16 mouse cellular contexts compared by ENCODE assay signal in genomic region chrX:142427111-142427510, GRCm38 (mm10). TPM values are rescaled to one million over a fixed set of nuclear protein-coding genes. Genes with fewer than 3 reads are reported as not detected.
DNase-seq lines count a peak whose midpoint lies in the region; ATAC-seq and TF ChIP-seq lines count a peak whose summit lies in the region.
"Had no signal": no experiment of that assay in that cellular context is flagged by ENCODE, and none has a peak within 500 bp of the region (broad histone marks: within the 10 kb centered on the region; RNA-seq: fewer than 3 reads in every experiment).

No protein-coding gene starts in this region.

- H3K27ac ChIP-seq in kidney, adult 2 months (ENCODE audit: insufficient read depth, low read depth, low read length), result no peak overlapping the region
- no peak overlapping the region for H3K27ac ChIP-seq in lung, embryonic 14.5 days (ENCODE audit: low read depth)
- H3K27ac ChIP-seq: embryonic facial prominence, embryonic 15.5 days; forebrain, embryonic 10.5 days; hindbrain, embryonic 12.5 days had no signal

- DNase-seq in kidney, adult 2 months, result peak; percentile 4
- DNase-seq in kidney, adult 11 months, result no peak
- peak; percentile 57 for DNase-seq in lung, embryonic 14.5 days
- DNase-seq in lung, postnatal 14 days, result no peak
- peak; percentile 0 for DNase-seq in brain, embryonic 14.5 days (ENCODE audit: low read depth)
- DNase-seq in layer of hippocampus, postnatal 10 days (ENCODE audit: low spot score in 2 of 2), result no peak
- no peak for DNase-seq in left cerebral cortex, adult 11 months (ENCODE audit: low spot score)
- DNase-seq: adrenal gland, postnatal 10 days; cerebellum, adult 11-12 months; cerebellum, postnatal 25 days; lung, postnatal 10 days had no signal

- no peak; the same call in 1 of the 2 replicates for ATAC-seq in lung, embryonic 14.5 days (ENCODE audit: insufficient read depth)
- ATAC-seq in megakaryocyte progenitor cell, adult 5-6 weeks (replicated peaks; ENCODE audit: poor library complexity), result peak; percentile 66
- ATAC-seq: midbrain, embryonic 16.5 days had no signal

- H3K9me3 ChIP-seq in lung, embryonic 14.5 days (ENCODE audit: low read depth, low read length), result no peaks in the 10 kb centered on the region
- H3K9me3 ChIP-seq: embryonic facial prominence, embryonic 15.5 days; forebrain, embryonic 10.5 days; hindbrain, embryonic 12.5 days had no signal

- no peak overlapping the region for H3K4me2 ChIP-seq in lung, embryonic 14.5 days
- H3K4me2 ChIP-seq: embryonic facial prominence, embryonic 15.5 days; hindbrain, embryonic 12.5 days had no signal

- WGBS in kidney, adult 2 months, result 54% methylated on average over 4 of the region's 4 CpGs
- WGBS in lung, embryonic 14.5 days, result 43% methylated on average over 4 of the region's 4 CpGs

- H3K4me3 ChIP-seq in kidney, adult 2 months (ENCODE audit: insufficient read depth, low read depth, low read length), result no peak overlapping the region
- H3K4me3 ChIP-seq in lung, embryonic 14.5 days (ENCODE audit: low read depth, low read length), result no peak overlapping the region
- H3K4me3 ChIP-seq: embryonic facial prominence, embryonic 15.5 days; forebrain, embryonic 10.5 days; hindbrain, embryonic 12.5 days had no signal

- H3K4me1 ChIP-seq in kidney, adult 2 months (ENCODE audit: control insufficient read depth, insufficient read depth, low read length), result no peaks in the 10 kb centered on the region
- H3K4me1 ChIP-seq in lung, embryonic 14.5 days (ENCODE audit: insufficient read depth), result no peaks in the 10 kb centered on the region
- H3K4me1 ChIP-seq: embryonic facial prominence, embryonic 15.5 days; forebrain, embryonic 10.5 days; hindbrain, embryonic 12.5 days had no signal

- H3K27me3 ChIP-seq in kidney, adult 2 months (replicated peaks; ENCODE audit: control insufficient read depth, insufficient read depth, low read length), result no peaks in the 10 kb centered on the region
- H3K27me3 ChIP-seq in lung, embryonic 14.5 days (ENCODE audit: insufficient read depth, low read length), result no peaks in the 10 kb centered on the region
- H3K27me3 ChIP-seq: embryonic facial prominence, embryonic 15.5 days; hindbrain, embryonic 12.5 days had no signal

- no peak for TF ChIP-seq CTCF in kidney, adult 2 months (conservative IDR thresholded peaks at IDR 0.05; ENCODE audit: insufficient read depth, insufficient read length, low read depth, low read length)
- no peak for TF ChIP-seq CTCF in lung, embryonic 14.5 days (IDR thresholded peaks at IDR 0.05; ENCODE audit: low read depth)
- TF ChIP-seq CTCF in brain, embryonic 14.5 days (IDR thresholded peaks at IDR 0.05; ENCODE audit: borderline replicate concordance, extremely low read depth, insufficient read depth, insufficient read length), result no peak

- H3K36me3 ChIP-seq in kidney, adult 2 months (ENCODE audit: control insufficient read depth, insufficient read depth, low read length), result no peaks in the 10 kb centered on the region
- H3K36me3 ChIP-seq in lung, embryonic 14.5 days (ENCODE audit: insufficient read depth), result no peaks in the 10 kb centered on the region
- H3K36me3 ChIP-seq: embryonic facial prominence, embryonic 15.5 days; forebrain, embryonic 10.5 days; hindbrain, embryonic 12.5 days had no signal

- TF ChIP-seq POLR2A in kidney, adult 2 months (IDR thresholded peaks at IDR 0.05; ENCODE audit: low read depth, low read length), result no peak
- no peak for TF ChIP-seq POLR2A in brain, embryonic 14.5 days (IDR thresholded peaks at IDR 0.05; ENCODE audit: borderline replicate concordance, extremely low read depth, insufficient read depth, insufficient read length, poor library complexity, severe bottlenecking)

- H3K9ac ChIP-seq in lung, embryonic 14.5 days, result no peak overlapping the region
- H3K9ac ChIP-seq: embryonic facial prominence, embryonic 15.5 days; hindbrain, embryonic 12.5 days had no signal

RNA-seq across cellular contexts. Expression of gene Acsl4, which starts 36.8 kb away (rescaled TPM):
- polyA plus RNA-seq in kidney, adult 2 months (2012; rRNA removed), result 6.2 and 7.8 TPM in 2 replicates
- 20.0 and 20.8 TPM in 2 replicates for polyA plus RNA-seq in lung, embryonic 14.5 days (2014; fragmentation: Nextera tagmentation; extraction: Ambion mirVana)
- polyA plus RNA-seq in brain, embryonic 14.5 days (2012; rRNA removed), result 6.0 and 9.5 TPM in 2 replicates
- 34.5 TPM in 2 replicates for total RNA-seq in megakaryocyte progenitor cell, adult 5-6 weeks (2015)
- 27.2 and 29.8 TPM in 2 replicates for total RNA-seq in megakaryocyte progenitor cell, adult 5-6 weeks (2017)
- 10 to 100 TPM; 69.3 to 75.3 TPM for total RNA-seq in layer of hippocampus, postnatal 10 days (2021)

Comparison
In these comparisons a context has a peak if more than half of its experiments do, and no peak if none do; other contexts are left out.
1. DNase-seq: peak in kidney, adult 2 months (single experiment), lung, embryonic 14.5 days (single experiment) and brain, embryonic 14.5 days (single experiment); none in kidney, adult 11 months (single experiment), lung, postnatal 14 days (single experiment), layer of hippocampus, postnatal 10 days (0 of 2) and left cerebral cortex, adult 11 months (single experiment).